Mouse (Mus musculus) CH12.LX (cell line): ENCODE results near the gene Sgip1. TPM values are rescaled to one million over a fixed set of nuclear protein-coding genes. Genes with fewer than 3 reads are reported as not detected.

Source experiments
- DNase-seq: peaks from one replicate; pipeline ENCODE4 v3.0.0-alpha.2; 2013; ENCODE audit errors: extremely low read depth
- H3K27ac ChIP-seq: 2 replicates; pipeline ENCODE4 v1.5.1; 2012; ENCODE audit warnings: low read depth, mild to moderate bottlenecking, control low read depth, moderate library complexity; ENCODE audit not compliant: insufficient read depth
- H3K27me3 ChIP-seq: replicated peaks from 2 replicates; pipeline ENCODE3; 2012; ENCODE audit warnings: inconsistent platforms
- H3K36me3 ChIP-seq, 2 experiments: replicated peaks in 1 of 2; 2 replicates each; pipeline versions ENCODE3 to v1.6.1; 2012; ENCODE audit warnings: inconsistent platforms in 1 of 2, low read length in 1 of 2, mild to moderate bottlenecking in 1 of 2, mixed read lengths in 1 of 2, moderate library complexity in 1 of 2; ENCODE audit not compliant: control insufficient read depth in 1 of 2, insufficient read depth in 1 of 2
- H3K4me1 ChIP-seq, 2 experiments: 2 replicates each; pipeline ENCODE4 v1.6.1; 2012; ENCODE audit warnings: inconsistent platforms in 1 of 2, moderate library complexity in 1 of 2; ENCODE audit not compliant: insufficient read depth in 2 of 2, control insufficient read depth in 1 of 2
- H3K4me2 ChIP-seq: 2 replicates; pipeline ENCODE4 v1.6.1; 2012; ENCODE audit warnings: low read depth, mild to moderate bottlenecking, control low read depth; ENCODE audit not compliant: poor library complexity, insufficient read depth, severe bottlenecking
- H3K4me3 ChIP-seq, 3 experiments: fragments of 150-350 bp in 1 of 3; sonication (generic) in 1 of 3; replicated peaks in 1 of 3; 2 replicates each; pipeline versions ENCODE3 to v1.5.1; 2011 to 2012; ENCODE audit warnings: low read depth in 2 of 3, low read length in 2 of 3, mild to moderate bottlenecking in 2 of 3, moderate library complexity in 2 of 3, control low read depth in 1 of 3, improper control_type of control experiment in 1 of 3, inconsistent platforms in 1 of 3, mixed read lengths in 1 of 3; ENCODE audit not compliant: poor library complexity in 1 of 3
- H3K79me2 ChIP-seq: replicated peaks from 2 replicates; pipeline ENCODE4 v1.6.1; 2012; ENCODE audit warnings: mild to moderate bottlenecking, moderate library complexity; ENCODE audit not compliant: control insufficient read depth, poor library complexity, insufficient read depth, severe bottlenecking; ENCODE audit errors: extremely low read depth
- H3K9ac ChIP-seq: 2 replicates; pipeline ENCODE4 v1.6.1; 2012; ENCODE audit warnings: low read depth, mild to moderate bottlenecking, control low read depth, moderate library complexity; ENCODE audit not compliant: insufficient read depth
- H3K9me3 ChIP-seq: replicated peaks from 2 replicates; pipeline ENCODE3; 2012; ENCODE audit warnings: low read length, inconsistent platforms, mixed read lengths
- BHLHE40 ChIP-seq: IDR thresholded peaks from 2 replicates; pipeline ENCODE4 v1.6.1; 2011; ENCODE audit warnings: mild to moderate bottlenecking, low read depth, low read length, improper control_type of control experiment
- CHD1 ChIP-seq: IDR thresholded peaks from 2 replicates; pipeline ENCODE4 v1.6.1; 2012; ENCODE audit warnings: low read depth, low read length, improper control_type of control experiment, inconsistent platforms
- CHD2 ChIP-seq: IDR thresholded peaks from 2 replicates; pipeline ENCODE4 v1.6.1; 2011; ENCODE audit warnings: low read length, improper control_type of control experiment
- CTCF ChIP-seq, 2 experiments: IDR thresholded peaks in 1 of 2; conservative IDR thresholded peaks in 1 of 2; 2 replicates each; pipeline ENCODE4 v1.5.1; 2011 to 2012; ENCODE audit warnings: low read depth in 2 of 2, low read length in 2 of 2, improper control_type of control experiment in 1 of 2, inconsistent platforms in 1 of 2, mild to moderate bottlenecking in 1 of 2, moderate library complexity in 1 of 2
- E2F4 ChIP-seq: IDR thresholded peaks from 2 replicates; pipeline ENCODE4 v1.6.1; 2011; ENCODE audit warnings: low read depth, low read length, improper control_type of control experiment; ENCODE audit not compliant: insufficient replicate concordance
- ELF1 ChIP-seq: IDR thresholded peaks from 2 replicates; pipeline ENCODE4 v1.6.1; 2014; ENCODE audit warnings: low read depth, mild to moderate bottlenecking, inconsistent platforms, low read length, improper control_type of control experiment
- EP300 ChIP-seq: IDR thresholded peaks from 2 replicates; pipeline ENCODE4 v1.6.1; 2011; ENCODE audit warnings: low read length, improper control_type of control experiment
- ETS1 ChIP-seq: conservative IDR thresholded peaks from 2 replicates; pipeline ENCODE4 v1.6.1; 2012; ENCODE audit warnings: low read depth, mild to moderate bottlenecking, inconsistent platforms, low read length, improper control_type of control experiment, moderate library complexity
- GABPA ChIP-seq: IDR thresholded peaks from 2 replicates; pipeline ENCODE4 v1.6.1; 2012; ENCODE audit warnings: low read depth, low read length, improper control_type of control experiment, inconsistent platforms; ENCODE audit not compliant: insufficient replicate concordance
- HCFC1 ChIP-seq: IDR thresholded peaks from 2 replicates; pipeline ENCODE4 v1.6.1; 2012; ENCODE audit warnings: low read depth, mild to moderate bottlenecking, inconsistent platforms, low read length, improper control_type of control experiment
- IRF4 ChIP-seq: IDR thresholded peaks from 2 replicates; pipeline ENCODE4 v1.6.1; 2014; ENCODE audit warnings: low read depth, mild to moderate bottlenecking, inconsistent platforms, low read length, improper control_type of control experiment
- JUN ChIP-seq: IDR thresholded peaks from 2 replicates; pipeline ENCODE4 v1.6.1; 2011; ENCODE audit warnings: low read depth, mild to moderate bottlenecking, low read length, improper control_type of control experiment, moderate library complexity; ENCODE audit not compliant: insufficient read depth
- JUND ChIP-seq: conservative IDR thresholded peaks from 2 replicates; pipeline ENCODE4 v1.6.1; 2011; ENCODE audit warnings: low read depth, low read length, improper control_type of control experiment
- KAT2A ChIP-seq: IDR thresholded peaks from 2 replicates; pipeline ENCODE4 v1.6.1; 2012; ENCODE audit warnings: low read length, improper control_type of control experiment, inconsistent platforms; ENCODE audit not compliant: insufficient replicate concordance
- MAFK ChIP-seq: IDR thresholded peaks from 2 replicates; pipeline ENCODE4 v1.6.1; 2011; ENCODE audit warnings: low read length, improper control_type of control experiment; ENCODE audit not compliant: insufficient replicate concordance
- MAX ChIP-seq: IDR thresholded peaks from 2 replicates; pipeline ENCODE4 v1.6.1; 2011; ENCODE audit warnings: low read length, improper control_type of control experiment
- MAZ ChIP-seq: IDR thresholded peaks from 2 replicates; pipeline ENCODE4 v1.6.1; 2012; ENCODE audit warnings: low read depth, mild to moderate bottlenecking, inconsistent platforms, low read length, improper control_type of control experiment, moderate library complexity
- MEF2A ChIP-seq: IDR thresholded peaks from 2 replicates; pipeline ENCODE4 v1.6.1; 2014; ENCODE audit warnings: low read depth, mild to moderate bottlenecking, inconsistent platforms, low read length, improper control_type of control experiment, borderline replicate concordance
- MXI1 ChIP-seq: IDR thresholded peaks from 2 replicates; pipeline ENCODE4 v1.6.1; 2011; ENCODE audit warnings: mild to moderate bottlenecking, low read depth, low read length, improper control_type of control experiment
- MYC ChIP-seq: IDR thresholded peaks from 2 replicates; pipeline ENCODE4 v1.6.1; 2011; ENCODE audit warnings: low read depth, mild to moderate bottlenecking, improper control_type of control experiment, low read length
- NELFE ChIP-seq: IDR thresholded peaks from 2 replicates; pipeline ENCODE4 v1.6.1; 2011; ENCODE audit warnings: low read depth, low read length, improper control_type of control experiment
- NRF1 ChIP-seq: IDR thresholded peaks from 2 replicates; pipeline ENCODE4 v1.6.1; 2014; ENCODE audit warnings: low read depth, mild to moderate bottlenecking, inconsistent platforms, low read length, improper control_type of control experiment, moderate library complexity
- PAX5 ChIP-seq: IDR thresholded peaks from 2 replicates; pipeline ENCODE4 v1.6.1; 2012; ENCODE audit warnings: low read length, inconsistent platforms, mixed read lengths
- POLR2A ChIP-seq: IDR thresholded peaks from 2 replicates; pipeline ENCODE4 v1.6.1; 2011; ENCODE audit warnings: low read depth, mild to moderate bottlenecking, improper control_type of control experiment, low read length
- POLR2AphosphoS2 ChIP-seq: IDR thresholded peaks from 2 replicates; pipeline ENCODE4 v1.6.1; 2011; ENCODE audit warnings: low read depth, low read length, improper control_type of control experiment
- RAD21 ChIP-seq: IDR thresholded peaks from 2 replicates; pipeline ENCODE4 v1.6.1; 2011; ENCODE audit warnings: low read depth, mild to moderate bottlenecking, low read length, improper control_type of control experiment, moderate library complexity
- RCOR1 ChIP-seq: conservative IDR thresholded peaks from 2 replicates; pipeline ENCODE4 v1.6.1; 2012; ENCODE audit warnings: low read depth, mild to moderate bottlenecking, inconsistent platforms, low read length, improper control_type of control experiment
- SIN3A ChIP-seq: IDR thresholded peaks from 2 replicates; pipeline ENCODE4 v1.6.1; 2012; ENCODE audit warnings: low read length, improper control_type of control experiment, inconsistent platforms
- SMC3 ChIP-seq: IDR thresholded peaks from 2 replicates; pipeline ENCODE4 v1.6.1; 2011; ENCODE audit warnings: low read depth, low read length, improper control_type of control experiment
- TBP ChIP-seq: conservative IDR thresholded peaks from 2 replicates; pipeline ENCODE4 v1.6.1; 2011; ENCODE audit warnings: low read depth, low read length, improper control_type of control experiment
- TCF12 ChIP-seq: IDR thresholded peaks from 2 replicates; pipeline ENCODE4 v1.6.1; 2014; ENCODE audit warnings: low read depth, mild to moderate bottlenecking, inconsistent platforms, low read length, improper control_type of control experiment
- UBTF ChIP-seq: IDR thresholded peaks from 2 replicates; pipeline ENCODE4 v1.6.1; 2012; ENCODE audit warnings: low read depth, mild to moderate bottlenecking, inconsistent platforms, low read length, improper control_type of control experiment, moderate library complexity
- USF1 ChIP-seq: IDR thresholded peaks from 2 replicates; pipeline ENCODE4 v1.6.1; 2014; ENCODE audit warnings: low read depth, mild to moderate bottlenecking, inconsistent platforms, low read length, improper control_type of control experiment
- USF2 ChIP-seq: conservative IDR thresholded peaks from 2 replicates; pipeline ENCODE4 v1.6.1; 2011; ENCODE audit warnings: low read depth, low read length, improper control_type of control experiment
- ZC3H11A ChIP-seq: IDR thresholded peaks from 2 replicates; pipeline ENCODE4 v1.6.1; 2012; ENCODE audit warnings: low read depth, mild to moderate bottlenecking, inconsistent platforms, low read length, improper control_type of control experiment
- ZKSCAN1 ChIP-seq: IDR thresholded peaks from 2 replicates; pipeline ENCODE4 v1.6.1; 2012; ENCODE audit warnings: low read depth, inconsistent platforms, low read length, improper control_type of control experiment, borderline replicate concordance
- ZMIZ1 ChIP-seq: IDR thresholded peaks from 2 replicates; pipeline ENCODE4 v1.6.1; 2012; ENCODE audit warnings: low read depth, mild to moderate bottlenecking, inconsistent platforms, low read length, improper control_type of control experiment
- ZNF384 ChIP-seq: IDR thresholded peaks from 2 replicates; pipeline ENCODE4 v1.6.1; 2012; ENCODE audit warnings: low read depth, low read length, improper control_type of control experiment, inconsistent platforms
- dilution Hi-C: fragments of 300-500 bp; cut with MboI; formaldehyde crosslinking; loops from 2 replicates; pipeline ENCODE4 v1.14.3; 2020; ENCODE audit warnings: low sequenced_read_pairs; ENCODE audit not compliant: extremely low pct_unique_long_range_greater_than_20kb, extremely low pct_ligation_motif_present
- in situ Hi-C: fragments of 300-500 bp; cut with MboI; formaldehyde crosslinking; loops from 3 replicates; pipeline ENCODE4 v1.14.3; 2019; ENCODE audit warnings: low sequenced_read_pairs, low pct_ligation_motif_present, low pct_unique_long_range_greater_than_20kb, mixed read lengths
- polyA plus RNA-seq: library from polyadenylated mRNA; unstranded; fragments of >175 nt; gene quantifications from 2 replicates; pipeline ENCODE4 v1.2.1, GENCODE M21; 2012; ENCODE audit warnings: low read depth; ENCODE audit not compliant: insufficient read length
- total RNA-seq, 2 experiments: library from RNA; depleted of rRNA; stranded (reverse); fragments of 300-350 nt in 1 of 2; fragments of >200 nt in 1 of 2; gene quantifications; 2 replicates each; pipeline ENCODE4 v1.2.3; 2012 to 2014

The Sgip1 gene
- total and polyA plus RNA-seq, 3 experiments: 0.07 to 0.39 (median 0.21) TPM

- dilution Hi-C loops: no loop called here
These were observed 80.7 kb downstream of the Sgip1 start for GRCm38 (mm10) chr4:102821786-102822185.

GRCm38 (mm10) chr4:102824494-102824893 lies 83.4 kb downstream of the Sgip1 start:
- DNase-seq: peak; percentile 15
- no peak overlapping the region for H3K4me3 ChIP-seq
- in situ Hi-C loops (no loop called here), dilution Hi-C loops (no loop called here)
- TF ChIP-seq USF1 (peak; percentile 33), EP300 (0 out of 2 replicates have a peak, but pooled peaks have one; percentile 10), BHLHE40 (peak; percentile 47), RCOR1 (no peak), SMC3 (no peak), USF2 (0 out of 2 replicates have a peak, but pooled peaks have one; percentile 7), ZKSCAN1 (no peak)
- H3K4me1 ChIP-seq: peaks cover 9 to 23% of the 10 kb centered on the region in 2 experiments; a peak in 3 of 4 replicates
- no peak overlapping the region for H3K4me2 ChIP-seq
- H3K27me3 ChIP-seq: no peaks in the 10 kb centered on the region
- no peak overlapping the region for H3K27ac ChIP-seq
- no peaks in the 10 kb centered on the region for H3K36me3 ChIP-seq
- no peaks in the 10 kb centered on the region for H3K9me3 ChIP-seq
- H3K79me2 ChIP-seq: no peaks in the 10 kb centered on the region
- no peak overlapping the region for H3K9ac ChIP-seq

More at GRCm38 (mm10) chr4:102821786-102822185, 80.7 kb downstream of the Sgip1 start:
- TF ChIP-seq CTCF (conservative IDR thresholded peaks at IDR 0.05 in 1 of 2, IDR thresholded peaks at IDR 0.05 in 1 of 2; ENCODE audit: low read depth in 2 of 2, low read length in 2 of 2) (no peak), MAFK (no peak), GABPA (no peak), POLR2AphosphoS2 (no peak), NELFE (no peak), JUND (no peak), TCF12 (peak; percentile 44; the same call in 1 of the 2 replicates), CHD1 (no peak), KAT2A (no peak), MAZ (no peak), MEF2A (0 out of 2 replicates have a peak, but pooled peaks have one; percentile 10), TBP (no peak), CHD2 (no peak), NRF1 (peak; percentile 28; the same call in 1 of the 2 replicates), USF1 (no peak), SMC3 (no peak), SIN3A (0 out of 2 replicates have a peak, but pooled peaks have one; percentile 21), MXI1 (peak; percentile 40; the same call in 1 of the 2 replicates), ETS1 (no peak; the same call in 1 of the 2 replicates), JUN (peak; percentile 5; the same call in 1 of the 2 replicates), MAX (peak; percentile 57; the same call in 1 of the 2 replicates), ZC3H11A (no peak), HCFC1 (no peak), UBTF (no peak), ELF1 (no peak), BHLHE40 (0 out of 2 replicates have a peak, but pooled peaks have one; percentile 17), EP300 (peak; percentile 66), RCOR1 (no peak), E2F4 (no peak), ZNF384 (no peak), MYC (peak; percentile 74), ZMIZ1 (no peak), PAX5 (no peak), ZKSCAN1 (no peak), IRF4 (no peak), POLR2A (no peak), USF2 (no peak), RAD21 (no peak)
- Histone ChIP-seq H3K27ac (no peak overlapping the region), H3K36me3 (no peaks in the 10 kb centered on the region), H3K4me2 (no peak overlapping the region), H3K9ac (no peak overlapping the region), H3K4me1 (peaks cover 9 to 27% of the 10 kb centered on the region in 2 experiments; a peak in 3 of 4 replicates), H3K27me3 (no peaks in the 10 kb centered on the region), H3K9me3 (no peaks in the 10 kb centered on the region), H3K4me3 (no peak overlapping the region), H3K79me2 (no peaks in the 10 kb centered on the region)
- in situ Hi-C loops: no loop called here
- peak; percentile 40 for DNase-seq
